Mouse (Mus musculus): ENCODE results near the gene Ddx43.

The Ddx43 gene

DNA sequence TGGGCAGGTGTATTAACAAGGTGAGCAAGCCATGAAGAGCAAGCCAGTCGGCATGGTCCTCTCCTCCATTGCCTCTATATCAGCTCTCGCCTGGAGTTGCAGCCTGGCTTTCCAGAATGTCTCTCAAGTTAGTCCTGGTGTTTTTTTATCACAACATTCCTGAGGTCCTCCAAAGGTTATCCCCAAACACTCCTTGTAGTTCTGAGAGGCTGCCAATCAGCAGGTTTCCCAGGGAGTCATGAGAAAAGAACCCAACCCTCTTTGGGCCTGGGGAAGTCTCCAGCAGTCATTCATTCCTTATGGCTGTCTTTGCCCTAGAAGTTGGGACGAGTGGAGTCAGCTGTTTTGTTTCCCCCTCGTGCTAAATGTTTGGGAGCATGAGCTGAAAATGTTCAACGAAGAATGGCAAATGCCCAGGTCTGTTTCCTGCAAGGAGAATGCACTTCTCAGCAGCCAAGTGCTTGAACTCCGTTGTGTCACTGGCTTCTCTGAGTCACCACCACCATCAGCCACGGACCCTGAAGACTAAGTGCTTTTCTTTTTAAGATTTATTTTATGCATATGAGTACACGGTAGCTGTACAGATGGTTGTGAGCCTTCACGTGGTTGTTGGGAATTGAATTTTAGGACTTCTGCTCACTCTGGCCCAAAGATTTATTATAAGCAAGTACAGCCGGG lies 22.6 kb upstream of the Ddx43 start:
- DNase-seq (ENCODE audit: low read depth, low spot score): no peak

DNA sequence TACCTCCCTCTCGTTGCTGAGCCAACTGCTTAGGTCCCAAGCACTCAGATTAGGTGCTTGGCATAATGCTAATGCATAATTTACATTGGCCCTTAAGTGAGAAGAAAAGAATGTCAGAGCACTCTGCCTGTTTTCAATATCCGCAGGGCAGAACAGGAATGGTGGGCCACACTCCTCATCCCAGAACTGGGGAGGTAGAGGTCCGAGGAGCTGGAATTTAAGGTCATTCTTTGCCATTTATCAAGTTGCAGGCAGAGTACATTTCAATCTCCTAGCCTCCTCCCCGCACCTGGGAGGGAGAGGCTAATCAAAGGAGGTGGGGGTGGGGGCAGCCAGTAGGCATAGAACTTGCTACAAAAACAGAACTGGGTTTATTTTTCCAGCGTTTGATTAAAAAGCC lies 21.2 kb upstream of the Ddx43 start:
- no peak for DNase-seq (ENCODE audit: low read depth, low spot score)

DNA sequence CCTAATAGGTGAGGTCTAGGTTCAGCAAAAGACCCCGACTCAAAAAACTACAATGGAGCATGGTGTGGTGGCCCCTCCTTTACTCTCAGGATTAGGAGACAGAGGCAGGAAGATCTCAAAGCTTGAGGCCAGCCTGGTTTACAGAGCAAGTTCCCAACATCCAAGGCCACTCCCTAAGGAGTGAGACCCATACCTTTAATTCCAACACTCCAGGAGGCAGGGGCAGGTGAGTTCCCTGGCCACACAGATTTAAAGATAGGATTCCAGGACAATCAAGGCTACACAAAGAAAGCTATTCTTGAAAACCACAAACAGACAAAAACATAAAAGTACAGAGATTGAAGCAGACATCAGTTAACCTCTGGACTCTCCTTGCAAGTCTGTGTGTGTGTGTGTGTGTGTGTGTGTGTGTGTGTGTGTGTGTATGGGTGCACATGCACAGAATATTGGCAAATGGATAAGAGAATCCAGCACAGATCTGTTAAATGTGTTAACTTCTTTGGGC lies 20.6 kb upstream of the Ddx43 start:
- no peak for DNase-seq (ENCODE audit: low read depth, low spot score)

DNA sequence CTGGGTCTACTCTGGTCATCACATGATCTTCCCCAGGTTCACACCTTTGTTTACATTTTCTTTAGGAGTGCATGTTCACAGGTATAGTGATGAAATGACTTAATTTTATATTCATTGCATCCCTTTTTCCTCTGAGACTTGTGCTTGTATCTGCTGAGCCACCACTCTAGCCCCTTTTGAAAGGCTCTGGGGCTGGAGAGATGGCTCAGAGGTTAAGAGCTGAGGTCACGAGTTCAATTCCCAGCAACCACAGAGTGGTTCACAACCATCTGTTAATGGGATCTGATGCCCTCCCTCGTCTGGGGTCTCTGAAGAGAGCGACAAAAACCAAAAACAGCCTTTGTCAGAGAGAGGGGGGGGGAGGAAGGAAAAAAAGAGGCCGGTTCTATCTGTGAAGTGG lies 20.1 kb upstream of the Ddx43 start:
- no peak for DNase-seq (ENCODE audit: low read depth, low spot score)

DNA sequence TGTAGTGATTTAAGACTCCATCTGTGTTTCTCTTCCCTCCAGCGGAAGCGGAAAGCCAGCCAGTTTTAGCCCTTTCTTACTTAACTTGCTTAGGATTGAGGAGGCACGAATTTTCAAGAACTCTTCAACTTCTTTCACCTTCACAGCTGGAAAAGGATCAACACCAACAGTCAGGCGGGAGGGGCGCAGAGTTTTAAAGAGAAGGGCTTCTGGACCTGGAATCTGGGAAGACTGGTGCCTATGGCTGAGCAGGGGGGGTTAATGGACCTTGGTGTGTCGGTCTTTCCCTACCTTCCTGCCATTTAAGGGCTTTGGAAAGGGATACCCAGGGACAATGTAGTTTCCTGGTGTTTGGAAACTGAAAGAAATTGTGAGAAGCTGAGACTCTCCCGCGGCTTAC lies 18.0 kb upstream of the Ddx43 start:
- no peak for DNase-seq (ENCODE audit: low read depth, low spot score)

DNA sequence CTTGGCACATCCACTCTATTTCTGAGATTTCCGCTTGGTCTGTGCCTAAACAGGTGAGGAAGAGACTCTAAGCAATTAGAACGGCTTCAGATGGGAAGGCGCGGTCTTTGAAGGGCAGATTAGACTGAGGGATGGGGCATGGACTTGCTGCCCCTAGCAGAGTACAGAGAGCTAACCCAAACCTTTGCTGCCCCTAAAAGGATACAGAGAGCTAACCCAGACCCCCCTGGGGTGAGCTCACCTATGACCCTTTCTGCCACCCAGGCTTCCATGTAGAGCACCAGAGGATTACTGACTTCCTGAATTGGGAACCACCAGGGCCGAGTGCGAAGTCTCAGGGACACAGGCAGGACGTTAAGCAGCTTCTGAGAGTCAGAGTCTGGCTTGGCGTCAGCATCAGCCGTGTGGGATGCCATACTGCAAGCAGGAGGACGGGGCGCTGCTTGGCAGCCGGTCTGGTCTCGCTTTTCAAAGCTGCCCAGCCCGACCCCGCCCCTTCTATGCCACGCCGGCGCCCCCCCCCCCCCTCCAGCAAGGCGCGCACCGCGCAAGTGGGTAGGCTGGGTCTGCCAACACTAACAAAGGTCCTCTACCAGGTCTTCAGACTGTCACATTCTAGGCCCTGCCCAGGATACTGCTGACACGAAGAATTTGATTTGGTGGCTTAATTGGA lies 17.3 kb upstream of the Ddx43 start, which contains the start of gene Ooep:
Ooep (minus strand) TSS at position 613 of the 673 bp plus-strand sequence.
- DNase-seq (ENCODE audit: low read depth, low spot score): no peak

DNA sequence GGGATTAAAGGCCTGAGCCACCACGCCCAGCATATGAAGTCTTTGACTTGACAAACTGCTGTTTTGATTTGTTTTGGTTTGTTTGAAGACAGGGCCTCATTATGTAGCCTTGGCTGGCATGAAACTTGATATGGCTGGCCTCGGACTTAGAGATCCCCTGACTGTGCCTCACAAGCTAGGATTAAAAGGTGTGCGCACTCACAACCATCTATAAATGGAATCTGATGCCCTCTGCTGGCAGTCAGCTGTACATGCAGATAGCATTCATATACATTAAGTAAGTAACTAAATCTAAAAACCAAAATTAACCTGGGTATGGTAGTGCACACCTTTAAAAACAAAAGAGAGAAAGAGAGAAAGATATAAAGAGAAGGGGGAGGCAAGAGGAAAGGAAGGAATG lies 9.7 kb upstream of the Ddx43 start:
- no peak for DNase-seq (ENCODE audit: low read depth, low spot score)

DNA sequence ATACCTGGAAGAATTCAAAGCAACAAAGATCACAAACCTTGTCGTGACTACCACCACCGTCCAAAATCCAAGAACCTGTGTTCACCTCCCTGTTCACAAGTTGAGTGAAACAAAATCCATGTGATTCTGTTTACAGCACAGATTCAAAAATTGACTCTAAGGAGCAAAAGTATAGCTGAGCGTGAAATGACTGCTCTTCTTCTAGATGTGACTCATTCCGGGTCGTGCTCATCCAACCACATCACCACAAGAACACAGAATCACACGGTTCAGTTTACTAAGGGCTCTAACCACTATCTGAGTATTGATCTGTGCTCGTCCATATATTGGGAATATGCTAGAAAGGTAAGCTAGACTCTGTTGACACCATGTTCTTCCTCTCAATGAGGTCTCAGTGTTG lies 8.6 kb upstream of the Ddx43 start:
- DNase-seq (ENCODE audit: low read depth, low spot score): no peak

DNA sequence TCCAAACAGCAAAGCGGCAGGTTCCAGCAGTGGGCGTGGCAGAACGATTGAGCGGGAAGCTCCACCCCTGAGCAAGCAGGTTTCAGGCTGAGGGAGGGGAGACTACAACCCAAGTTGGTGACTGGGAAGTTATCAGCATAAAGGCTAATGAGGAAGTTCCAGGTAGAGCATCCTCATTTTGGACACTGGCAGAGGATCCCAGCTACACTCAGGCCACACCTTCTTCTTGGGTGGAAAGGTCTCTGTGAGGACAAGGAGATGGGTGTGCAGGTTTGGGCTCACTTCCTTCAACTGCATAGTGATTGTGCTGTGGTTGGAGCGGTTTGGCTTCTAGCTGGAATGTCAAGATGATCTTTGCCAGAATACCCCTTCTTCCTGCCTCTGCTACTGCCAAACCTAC lies 5.6 kb upstream of the Ddx43 start:
- no peak for DNase-seq (ENCODE audit: low read depth, low spot score)

DNA sequence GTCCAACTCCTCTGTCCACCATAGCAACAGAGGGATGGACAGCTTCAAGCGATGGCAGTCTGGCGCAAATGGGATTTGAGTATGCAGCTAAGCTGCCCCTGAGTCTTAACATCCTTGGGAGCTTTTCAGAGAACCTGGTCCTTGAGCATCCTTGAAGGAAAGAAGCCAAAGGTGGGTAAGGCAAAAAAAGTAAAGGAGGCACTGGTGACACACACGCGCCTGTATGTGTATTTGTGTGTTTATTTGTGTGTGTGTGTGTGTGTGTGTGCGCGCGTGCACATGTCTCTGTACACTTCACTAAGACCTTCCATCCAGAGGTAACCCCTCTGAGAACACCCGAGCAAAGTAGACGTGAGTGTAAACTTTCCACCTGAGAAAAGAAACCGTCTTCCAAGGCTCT lies 1.8 kb upstream of the Ddx43 start:
- DNase-seq (ENCODE audit: low read depth, low spot score): no peak

DNA sequence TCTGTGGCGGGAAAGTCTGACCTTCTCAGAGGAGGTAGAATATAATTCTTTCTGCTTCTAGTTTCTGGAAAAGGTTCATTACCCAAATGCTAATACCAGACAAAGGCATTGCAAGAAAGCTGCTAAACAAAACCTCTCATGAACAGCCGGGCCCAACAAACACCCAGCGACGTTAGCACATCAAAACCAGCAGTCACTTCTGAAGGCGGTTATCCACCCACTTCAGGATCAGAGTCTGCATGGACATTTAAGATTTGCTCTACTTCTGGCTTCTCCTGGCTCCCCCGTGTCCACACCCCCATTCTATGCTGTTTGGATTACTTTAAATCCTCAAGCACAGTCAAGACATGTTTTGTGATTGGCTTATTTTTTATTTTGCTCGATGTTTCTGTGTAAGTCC lies 975 bp upstream of the Ddx43 start:
- no peak for DNase-seq (ENCODE audit: low read depth, low spot score)

DNA sequence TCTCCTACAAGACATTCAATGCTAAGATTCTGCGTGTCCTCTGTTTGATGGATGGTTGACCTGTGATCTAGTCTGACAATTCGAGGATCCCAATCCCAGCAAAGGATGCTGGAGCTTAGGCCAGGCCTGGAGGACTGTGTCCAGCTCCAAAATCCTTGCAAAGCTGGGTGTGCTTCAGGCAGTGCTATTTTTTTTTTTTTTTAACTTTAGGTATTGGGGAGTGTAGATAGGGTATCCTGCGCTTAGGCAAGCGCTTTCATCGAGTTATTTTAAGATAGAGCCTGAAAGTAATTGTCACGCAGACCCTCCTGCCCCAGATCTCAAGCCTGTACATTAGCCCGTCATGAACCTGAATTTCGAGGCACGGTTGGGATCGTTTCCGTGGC lies 340 bp upstream of the Ddx43 start:
- no peak for DNase-seq (ENCODE audit: low read depth, low spot score)

DNA sequence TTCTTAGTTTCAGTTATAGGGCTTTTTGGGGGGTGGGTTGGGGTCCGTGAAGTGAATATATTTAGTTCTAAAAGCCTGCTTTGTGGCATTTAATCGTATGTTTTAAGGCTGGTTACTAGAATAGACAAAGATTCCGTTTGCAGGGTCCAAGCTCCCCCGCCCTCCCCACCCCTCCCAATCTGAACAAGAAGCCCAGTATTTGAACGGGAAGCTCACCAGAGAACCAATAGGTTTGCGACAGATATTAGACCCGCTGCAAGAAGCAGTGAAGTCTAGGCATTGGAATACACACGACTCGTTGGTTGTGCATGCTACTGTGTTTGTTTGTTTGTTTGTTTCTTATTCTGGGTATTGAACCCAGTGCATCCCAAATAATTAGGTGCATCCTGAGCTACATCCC lies 940 bp downstream of the Ddx43 start:
- DNase-seq (ENCODE audit: low read depth, low spot score): no peak

DNA sequence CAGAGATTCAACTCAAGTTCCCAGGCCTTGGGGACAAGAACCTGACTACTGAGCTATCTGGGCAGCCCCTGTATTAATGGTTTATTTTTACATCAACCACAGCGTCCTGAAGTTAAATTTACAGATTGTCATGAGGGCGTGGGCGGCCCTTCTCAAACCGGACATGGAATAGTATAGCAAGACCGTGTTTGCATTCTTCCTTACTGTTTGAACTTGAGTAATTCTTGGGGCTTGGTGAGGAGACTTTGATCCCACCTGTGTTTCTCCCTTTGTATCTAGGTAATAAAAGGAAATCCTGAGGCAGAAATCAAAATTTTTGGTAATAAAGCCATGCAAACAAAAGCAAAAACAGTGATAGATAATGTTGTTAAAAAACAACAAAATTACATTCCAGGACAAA lies 5.0 kb downstream of the Ddx43 start:
- DNase-seq (ENCODE audit: low read depth, low spot score): no peak

DNA sequence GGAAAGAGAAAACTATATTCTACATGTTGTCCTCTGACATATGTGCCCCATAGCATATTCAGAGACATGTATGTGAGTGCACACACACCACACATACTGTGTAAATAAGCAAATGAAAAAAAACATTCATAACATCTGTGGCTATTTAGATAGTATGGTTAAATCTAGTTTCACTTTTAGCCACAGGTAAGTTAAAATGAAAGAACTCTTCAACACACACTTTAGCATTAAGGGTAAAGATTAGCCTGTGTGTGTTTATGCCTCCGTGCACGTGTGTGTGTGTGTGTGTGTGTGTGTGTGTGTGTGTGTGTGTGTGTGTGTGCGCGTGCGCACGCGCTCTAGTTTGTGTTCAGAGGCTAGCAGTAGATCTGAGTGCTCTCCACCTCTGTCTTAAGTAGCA lies 6.0 kb downstream of the Ddx43 start:
- no peak for DNase-seq (ENCODE audit: low read depth, low spot score)

DNA sequence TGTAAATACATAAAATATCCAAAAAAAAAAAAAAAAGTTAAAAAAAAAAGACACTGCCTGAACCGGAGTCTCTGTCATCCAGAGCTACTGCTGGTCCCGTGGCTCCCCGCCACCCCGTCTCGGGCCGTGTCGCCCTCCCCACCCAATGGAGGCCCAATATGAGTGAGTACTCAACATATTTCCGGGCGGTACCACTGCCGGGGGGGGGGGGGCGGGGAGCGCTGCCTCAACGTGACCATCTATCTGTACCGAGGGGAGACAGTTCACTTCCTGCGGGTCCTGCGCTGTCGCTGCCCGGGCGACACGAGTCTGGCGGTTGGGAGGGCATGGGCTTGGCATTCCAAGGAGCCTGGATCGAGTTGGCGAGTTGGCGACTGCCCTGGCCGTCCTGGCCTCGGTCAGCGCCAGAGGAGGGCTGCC lies 31.8 kb downstream of the Ddx43 start:
- no peak for DNase-seq (ENCODE audit: low read depth, low spot score)

DNA sequence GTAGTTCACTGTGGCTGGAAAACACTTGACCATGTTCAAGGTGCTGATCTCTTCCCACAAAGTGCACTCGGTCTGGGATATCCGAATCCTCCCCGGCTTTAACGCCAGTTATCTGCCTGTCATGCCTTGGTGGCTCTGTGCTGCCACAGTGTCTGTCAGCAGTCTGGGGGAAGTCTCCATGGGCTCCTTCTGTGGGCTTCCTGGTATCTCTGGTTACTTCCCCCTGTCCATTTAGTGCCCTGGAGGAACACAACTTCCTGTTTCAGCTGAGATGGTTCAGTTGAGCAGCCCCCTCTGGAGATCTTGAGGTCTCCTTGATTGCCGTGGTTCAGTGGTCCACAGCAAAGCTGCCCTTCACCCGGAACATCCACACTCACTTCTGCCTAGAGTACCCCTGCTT lies 32.6 kb downstream of the Ddx43 start:
- DNase-seq (ENCODE audit: low read depth, low spot score): no peak

DNA sequence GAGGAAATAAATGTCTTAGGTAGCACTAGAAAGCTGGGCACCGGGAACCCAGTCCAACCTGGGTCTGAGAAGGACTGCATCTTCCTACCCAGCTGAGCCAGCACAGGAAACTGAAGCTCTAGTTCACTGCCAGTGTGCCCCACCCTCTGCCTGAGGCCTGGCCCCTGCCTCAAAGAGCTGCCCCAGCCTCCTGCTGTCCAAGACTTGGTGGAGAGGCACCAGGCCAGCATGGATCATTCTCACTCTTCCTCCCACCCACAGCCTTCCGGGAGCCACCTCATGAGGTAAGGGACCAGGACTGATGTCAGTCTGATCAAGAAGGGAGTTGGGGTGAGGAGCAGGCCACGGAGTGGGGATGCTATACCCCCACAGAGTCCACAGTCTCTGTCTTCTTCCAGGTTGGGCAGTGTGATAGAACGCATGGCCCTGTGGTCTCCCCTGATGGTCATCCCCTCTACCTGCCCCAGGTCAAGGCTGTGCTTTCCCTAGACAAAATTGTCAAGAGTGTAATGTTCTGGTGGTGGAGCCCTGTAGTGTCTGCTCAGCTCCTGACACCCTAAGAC lies 33.4 kb downstream of the Ddx43 start:
- no peak for DNase-seq (ENCODE audit: low read depth, low spot score)

DNA sequence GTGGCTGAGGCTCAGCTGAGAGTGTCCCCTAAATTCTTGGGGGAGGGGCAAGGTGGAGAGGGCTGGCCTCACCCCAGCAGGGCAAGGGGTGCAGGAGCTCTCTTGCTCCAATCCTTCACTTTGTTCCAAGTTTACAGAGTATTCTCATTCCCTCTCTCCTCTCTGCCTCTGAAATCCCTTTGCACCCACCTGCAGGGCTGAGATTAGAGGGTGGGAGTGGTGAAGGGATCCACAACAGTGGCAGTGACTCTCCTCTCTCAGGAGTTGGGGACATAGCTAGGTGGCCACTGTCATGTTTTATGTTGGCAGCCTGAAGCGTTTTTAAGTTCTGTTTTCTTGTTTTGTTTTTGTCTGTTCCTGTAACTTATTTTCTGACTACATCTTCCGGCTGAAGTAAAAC lies 34.0 kb downstream of the Ddx43 start:
- DNase-seq (ENCODE audit: low read depth, low spot score): no peak

DNA sequence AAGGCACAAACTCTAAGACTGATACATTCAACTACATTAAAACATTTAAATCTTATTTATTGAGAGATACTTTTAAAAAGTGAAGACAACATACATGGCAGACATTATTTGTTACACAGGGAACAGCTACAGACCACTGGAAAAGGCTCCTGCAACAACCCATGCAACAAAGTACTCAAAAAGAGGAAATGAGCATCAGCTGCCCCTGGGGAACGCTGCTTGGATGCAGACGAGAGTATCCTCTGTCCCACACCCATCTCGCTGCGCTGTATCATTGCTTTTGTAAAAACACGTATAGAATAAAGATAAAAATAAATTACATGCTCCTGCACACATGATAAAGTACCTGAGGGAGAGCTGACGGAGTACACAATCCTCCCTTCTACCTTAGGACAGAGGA lies 34.9 kb downstream of the Ddx43 start:
- no peak for DNase-seq (ENCODE audit: low read depth, low spot score)

DNA sequence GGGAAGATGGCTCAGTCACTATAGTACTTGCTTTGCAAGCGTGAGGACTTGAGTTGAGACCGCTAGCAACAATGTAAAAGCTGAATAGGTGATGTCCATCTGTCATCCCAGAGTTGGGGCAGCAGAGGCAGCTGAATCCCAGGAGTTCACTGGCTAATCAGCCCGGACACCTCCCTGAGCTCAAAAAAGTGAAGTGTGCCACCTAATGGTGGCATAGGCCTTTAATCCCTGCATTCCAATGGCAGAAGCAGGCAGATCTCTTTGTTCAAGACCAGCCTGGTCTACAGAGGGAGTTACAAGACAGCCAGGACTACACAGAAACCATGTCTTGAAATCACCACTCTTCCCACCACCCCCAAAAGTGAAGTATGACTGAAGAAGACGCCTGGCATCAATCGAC lies 36.9 kb downstream of the Ddx43 start:
- no peak for DNase-seq (ENCODE audit: low read depth, low spot score)

DNA sequence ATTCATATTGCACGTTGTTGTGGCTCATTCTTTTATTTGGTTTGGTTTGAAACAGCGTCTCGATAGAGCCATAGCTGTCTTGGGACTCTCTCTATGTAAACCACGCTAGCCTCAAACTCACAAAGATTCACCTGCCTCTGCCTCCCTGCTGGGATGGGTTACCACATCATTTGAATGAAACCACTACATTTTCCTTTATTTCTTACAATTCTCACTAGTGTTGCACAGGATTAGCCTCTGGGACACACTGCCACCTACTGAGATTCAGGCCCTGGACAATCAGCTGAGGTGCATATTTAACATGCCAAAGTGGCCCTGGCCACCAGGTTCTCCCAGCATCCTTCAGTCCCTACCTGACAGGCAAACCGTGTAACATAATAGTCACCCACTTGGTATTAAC lies 43.8 kb downstream of the Ddx43 start:
- DNase-seq (ENCODE audit: low read depth, low spot score): no peak

DNA sequence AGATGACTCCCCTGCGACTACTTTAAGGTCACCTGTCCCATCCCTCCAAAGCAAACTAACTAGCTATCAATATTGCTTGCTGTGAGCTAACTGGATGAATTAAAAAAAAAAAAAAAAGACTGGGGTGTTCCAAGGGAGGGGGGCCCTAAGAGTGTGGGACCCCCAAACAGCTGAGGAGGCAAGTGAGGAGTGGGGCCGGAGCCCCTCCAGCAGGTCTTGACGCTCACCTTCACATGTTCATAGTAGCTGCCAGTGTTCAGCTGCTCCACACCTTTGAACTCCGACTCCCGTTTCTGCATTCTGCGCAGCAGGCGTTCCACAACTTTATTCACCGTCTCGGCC lies 46.6 kb downstream of the Ddx43 start:
- DNase-seq (ENCODE audit: low read depth, low spot score): no peak

Measured in embryo, embryonic 11.5 days (tissue).